Mouse (Mus musculus) gastrocnemius, adult 8-10 months (tissue): ENCODE results near the gene Hddc3. TPM values are rescaled to one million over a fixed set of nuclear protein-coding genes. Genes with fewer than 3 reads are reported as not detected.

Source experiments
- DNase-seq, 2 experiments: peaks; one replicate each; pipeline ENCODE4 v3.0.0; 2022; ENCODE audit warnings: low spot score in 2 of 2
- total RNA-seq, 4 experiments: library from RNA; stranded (reverse); gene quantifications; 2 replicates each; pipeline ENCODE4 v1.2.4; 2022

Gene Hddc3
- total RNA-seq, 4 experiments from 2014 or later, result 22.9 to 26.1 (median 24.6) TPM

GRCm38 (mm10) chr7:80331433-80331832, 11.5 kb upstream of the Hddc3 start:
- DNase-seq, result no peak

GRCm38 (mm10) chr7:80334848-80335247, 8.1 kb upstream of the Hddc3 start:
- DNase-seq, result no peak

GRCm38 (mm10) chr7:80336932-80337331, 6.0 kb upstream of the Hddc3 start:
- no peak for DNase-seq

GRCm38 (mm10) chr7:80339371-80339770, 3.5 kb upstream of the Hddc3 start:
- DNase-seq, result peak in 1 of 2 experiments; percentile 40

DNA sequence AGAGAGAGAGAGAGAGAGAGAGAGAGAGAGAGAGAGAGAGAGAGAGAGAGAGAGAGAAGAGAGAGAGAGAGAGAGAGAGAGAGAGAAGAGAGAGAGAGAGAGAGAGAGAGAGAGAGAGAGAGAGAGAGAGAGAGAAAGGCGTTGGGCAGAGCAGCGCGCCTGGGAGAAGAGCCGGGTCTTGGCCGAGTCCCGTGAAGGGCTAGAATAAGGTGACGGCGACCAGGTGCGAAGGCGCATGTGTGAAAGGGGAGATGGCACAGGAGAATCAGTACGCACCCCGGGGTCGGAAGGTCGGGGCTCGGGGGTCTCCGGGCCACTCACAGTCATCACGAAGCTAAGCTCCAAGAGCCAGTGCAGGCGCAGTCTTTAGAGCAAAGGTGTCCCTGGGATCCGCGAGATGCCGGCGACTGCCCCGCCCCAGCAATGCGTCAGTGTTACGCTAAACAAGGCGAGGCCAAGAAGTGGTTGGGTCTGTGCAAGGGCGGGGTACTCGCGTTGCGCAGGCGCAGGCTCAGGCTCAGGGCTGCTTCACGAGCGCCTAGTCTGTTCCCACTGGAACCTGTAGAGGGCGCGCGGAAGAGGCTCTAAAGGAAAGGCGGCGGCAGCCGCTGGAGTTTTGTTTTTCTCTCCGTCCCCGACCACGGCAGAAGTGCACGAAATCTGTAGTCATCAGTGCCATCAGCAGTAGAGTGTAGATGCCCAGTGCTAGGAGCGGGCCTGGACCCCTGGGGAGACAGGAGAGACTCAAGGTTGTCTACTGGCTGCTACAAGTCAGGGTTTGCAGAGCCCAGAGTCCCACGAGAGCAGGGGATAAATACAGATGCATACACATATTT, 2.9 kb upstream of the Hddc3 start:
- peak; percentile 95 to 97 for DNase-seq

DNA sequence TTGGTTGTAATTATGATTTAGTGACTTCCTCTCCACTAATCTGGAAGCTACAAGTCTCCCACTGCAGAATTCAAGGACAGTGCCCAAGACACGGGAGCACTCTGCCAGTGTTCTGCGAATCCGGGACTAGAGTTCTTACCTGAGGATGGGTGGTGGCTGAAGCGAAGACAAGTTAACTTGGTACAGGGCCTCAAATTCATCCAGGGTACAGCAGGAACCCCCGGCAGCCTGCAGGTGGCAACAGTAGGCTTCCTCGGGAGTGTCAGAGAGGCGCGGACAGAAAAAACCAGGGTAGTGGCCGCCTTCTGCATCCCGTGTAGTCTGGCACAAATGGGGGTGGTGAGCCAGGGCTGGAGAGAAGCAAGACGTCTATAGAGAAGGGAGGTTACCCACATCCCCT, 2.1 kb upstream of the Hddc3 start, which contains the start of gene Unc45a:
Gene Unc45a (minus strand): TSS at position 213 of the 400 bp plus-strand sequence.
- DNase-seq, result peak; percentile 63 to 65

- DNase-seq, result no peak
These were observed 1.1 kb upstream of the Hddc3 start for GRCm38 (mm10) chr7:80341793-80342192.

- DNase-seq, result no peak
These were observed 540 bp downstream of the Hddc3 start for GRCm38 (mm10) chr7:80343270-80344018.

DNA sequence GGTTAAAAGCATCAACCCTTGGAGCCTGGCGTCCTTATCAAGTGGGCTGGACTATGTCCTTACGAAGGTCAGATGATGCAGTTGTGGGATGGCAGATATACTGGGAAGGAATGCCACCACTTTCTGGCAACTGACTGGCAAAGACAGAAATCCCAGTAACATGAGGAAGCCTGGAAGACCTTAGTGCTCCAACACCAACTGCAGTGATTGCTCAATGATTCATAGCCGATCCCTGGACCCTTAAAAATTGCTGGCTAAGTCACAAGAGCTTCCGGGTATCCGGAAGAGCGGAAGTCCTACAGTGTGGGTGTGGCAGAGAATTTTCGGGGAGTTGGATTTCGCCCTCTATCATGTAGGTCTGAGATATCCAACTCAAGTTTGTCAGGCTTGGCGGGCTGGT, 3.3 kb downstream of the Hddc3 start:
- DNase-seq, result no peak

DNA sequence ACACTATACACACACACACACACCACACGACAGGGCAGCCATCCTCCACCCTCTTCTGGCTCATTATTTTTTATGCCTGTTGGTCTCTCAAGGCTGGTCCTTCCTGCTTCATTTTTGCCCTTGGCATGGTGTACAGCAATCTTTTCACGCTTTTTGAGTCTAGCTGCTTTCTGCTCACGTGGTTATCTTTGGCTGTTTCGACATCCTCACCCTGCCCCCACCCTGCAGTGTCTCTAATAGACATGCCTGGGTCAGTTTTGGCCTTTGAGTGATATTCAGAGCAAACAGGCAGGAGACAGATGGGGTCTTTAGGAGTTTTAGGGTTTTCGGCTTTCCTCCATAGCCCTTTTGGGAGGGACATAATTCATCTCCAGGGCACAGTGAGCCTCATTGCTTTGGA, 3.9 kb downstream of the Hddc3 start:
- no peak for DNase-seq

DNA sequence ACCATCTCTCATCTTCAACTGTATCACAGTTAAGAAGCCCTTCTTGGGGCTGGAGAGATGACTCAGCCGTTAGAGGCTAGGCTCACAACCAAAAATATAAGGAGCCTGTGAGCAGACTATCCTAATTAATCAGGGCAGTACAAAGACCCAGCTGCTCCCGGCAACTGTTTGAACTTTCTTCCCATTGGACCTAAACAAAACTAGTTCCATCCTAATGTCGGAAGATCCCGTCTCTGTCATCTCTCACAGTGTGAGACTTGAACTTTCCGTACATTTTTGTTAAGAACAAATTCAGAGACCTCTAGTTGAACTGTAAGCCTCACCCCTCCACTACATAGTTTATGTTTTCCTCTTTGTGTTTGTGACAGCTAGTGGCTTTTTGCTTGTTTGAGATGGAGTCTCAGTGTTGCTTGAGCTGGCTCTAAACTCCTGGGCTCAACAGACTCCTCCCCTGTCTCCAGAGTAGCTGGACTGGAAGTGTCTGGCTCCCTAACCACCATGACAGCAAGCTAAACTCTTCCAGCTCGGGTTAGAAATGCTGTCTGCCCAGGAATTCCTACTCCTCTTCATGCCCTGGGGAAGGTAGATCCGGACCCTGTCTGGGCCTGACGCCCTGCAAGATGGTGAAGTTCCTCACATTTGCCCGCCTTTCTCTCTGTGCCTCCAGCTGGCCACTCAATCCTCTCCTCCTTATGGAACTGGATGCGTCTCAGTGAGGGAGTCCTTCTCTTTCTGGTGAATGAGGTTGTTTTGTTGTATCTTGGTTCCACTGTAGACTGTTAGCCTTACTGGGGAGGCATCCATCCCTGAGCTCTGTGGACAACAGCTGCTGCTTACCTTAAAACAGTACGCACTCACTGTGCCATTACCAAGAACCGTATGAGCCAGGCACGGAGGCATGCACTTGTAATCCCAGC, 5.0 kb downstream of the Hddc3 start:
- DNase-seq, result no peak

DNA sequence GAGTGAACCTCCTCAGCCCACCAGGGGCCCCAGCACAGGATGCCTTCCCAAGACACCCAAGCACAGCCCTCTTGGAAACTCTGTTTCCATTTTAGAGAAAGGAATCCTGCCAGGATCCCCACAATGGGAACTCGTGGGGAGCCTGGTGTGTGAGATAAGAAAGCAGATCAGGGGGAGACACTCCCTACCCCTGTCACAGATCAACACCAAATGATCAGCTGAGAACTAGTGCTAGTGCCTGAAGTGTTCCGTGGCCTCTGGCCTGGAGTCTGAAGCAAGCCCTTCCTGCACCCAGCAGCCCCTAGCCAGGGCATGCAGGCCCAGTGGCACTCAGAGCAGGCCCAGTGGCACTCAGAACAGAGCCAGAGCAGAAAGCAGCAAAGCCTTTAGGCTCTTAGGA, 7.9 kb downstream of the Hddc3 start:
- DNase-seq, result no peak

GRCm38 (mm10) chr7:80352920-80353319, 10.0 kb downstream of the Hddc3 start:
- DNase-seq, result peak; percentile 61 to 76

DNA sequence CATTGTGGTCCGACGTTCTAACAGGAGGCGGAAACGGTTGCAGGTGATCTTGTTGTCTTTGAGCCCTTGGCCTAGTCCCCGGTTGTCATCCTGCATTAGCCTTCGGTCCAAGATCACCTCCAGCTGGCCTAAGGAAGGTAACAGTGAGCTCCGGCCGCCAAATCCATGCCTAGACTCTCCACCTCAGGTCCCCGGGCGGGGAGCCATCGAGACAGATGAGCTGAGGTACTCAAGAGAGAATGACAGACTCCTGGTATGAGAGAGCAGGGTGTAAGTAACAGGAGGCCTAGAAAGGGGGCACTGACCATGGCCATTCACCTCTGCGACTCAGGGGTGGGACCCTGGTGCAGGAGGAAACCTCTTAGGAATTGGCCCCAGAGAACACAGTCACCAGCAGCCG, 13.4 kb downstream of the Hddc3 start:
- DNase-seq, result no peak

- DNase-seq, result no peak
These were observed 14.3 kb downstream of the Hddc3 start for GRCm38 (mm10) chr7:80357156-80357555.

DNA sequence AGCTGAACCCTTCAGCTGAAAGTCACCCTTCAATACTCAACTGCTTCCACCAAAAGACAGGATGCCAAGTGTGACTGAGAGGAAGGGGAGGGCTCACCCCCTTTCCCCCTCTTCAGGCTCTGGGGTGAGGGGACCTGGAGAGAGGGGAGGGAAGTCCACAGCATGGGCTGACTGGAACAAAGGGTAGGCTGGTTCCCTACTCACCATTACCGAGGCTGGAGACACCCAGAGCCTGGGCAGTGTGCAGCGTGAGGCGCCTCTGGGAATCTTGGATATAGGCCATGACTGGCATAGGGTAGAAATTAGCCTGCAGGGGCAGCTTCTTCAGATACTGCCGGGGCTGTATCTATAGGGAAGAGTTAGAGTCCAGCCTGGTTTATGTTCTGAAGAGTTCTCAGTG, 15.1 kb downstream of the Hddc3 start:
- DNase-seq, result no peak

DNA sequence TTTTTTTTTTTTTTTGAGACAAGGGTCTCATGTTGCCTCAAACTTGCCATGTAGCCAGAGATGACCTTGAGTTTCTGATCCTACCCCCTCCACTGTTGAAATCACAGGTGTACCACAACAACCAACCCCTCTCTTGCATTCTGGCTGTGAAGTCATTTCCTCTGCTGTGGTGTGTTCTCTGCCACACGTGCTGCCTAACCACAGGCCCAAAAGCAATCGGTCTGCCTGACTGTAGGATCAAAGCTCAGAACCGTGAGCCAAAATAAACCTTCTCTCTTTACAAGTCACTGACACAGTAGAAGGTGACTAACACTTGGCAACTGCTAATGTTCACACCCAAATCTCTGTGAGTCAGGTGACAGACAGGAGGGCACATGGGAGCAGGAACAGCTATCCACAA, 17.5 kb downstream of the Hddc3 start:
- no peak for DNase-seq

GRCm38 (mm10) chr7:80365759-80366158, 22.9 kb downstream of the Hddc3 start:
- peak; percentile 37 to 45 for DNase-seq

DNA sequence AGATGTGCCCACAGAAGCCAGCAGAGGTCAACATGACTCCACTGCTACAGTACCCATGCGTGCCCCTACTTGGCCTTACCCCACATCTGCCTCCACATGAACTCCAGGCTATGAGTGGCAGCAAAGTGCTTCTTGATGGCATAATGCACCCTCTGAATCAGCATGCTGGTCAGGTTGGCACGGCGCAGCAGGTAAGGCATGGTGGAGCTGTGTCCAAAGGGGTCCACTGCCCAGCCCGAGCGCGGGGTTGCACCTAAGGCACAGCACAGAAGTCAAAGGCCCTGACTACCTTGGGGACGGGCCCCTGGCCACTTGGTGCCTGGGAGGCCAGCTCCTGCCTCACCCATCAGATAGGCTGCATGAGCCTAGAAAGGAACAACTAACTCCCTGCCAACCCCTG, 24.3 kb downstream of the Hddc3 start:
- DNase-seq, result no peak

DNA sequence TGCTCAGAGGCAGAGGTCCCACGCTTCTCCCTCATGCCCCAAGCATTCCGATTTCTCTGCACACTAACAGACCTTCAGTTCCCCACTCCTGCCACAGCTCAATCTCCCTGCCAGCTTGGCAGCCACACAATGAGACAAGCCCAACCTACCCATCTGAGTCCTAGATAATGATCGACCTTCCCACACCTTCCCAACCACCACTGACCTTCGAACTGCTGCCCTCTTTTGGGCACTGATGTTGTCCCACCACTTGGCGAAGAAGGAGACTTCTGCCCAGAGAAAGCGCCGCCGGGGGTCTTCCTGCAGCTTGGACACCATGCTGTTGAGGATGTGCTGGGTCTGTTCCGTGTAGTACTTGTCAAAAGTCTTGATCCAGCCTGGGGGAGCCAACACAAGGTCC, 25.1 kb downstream of the Hddc3 start:
- no peak for DNase-seq

DNA sequence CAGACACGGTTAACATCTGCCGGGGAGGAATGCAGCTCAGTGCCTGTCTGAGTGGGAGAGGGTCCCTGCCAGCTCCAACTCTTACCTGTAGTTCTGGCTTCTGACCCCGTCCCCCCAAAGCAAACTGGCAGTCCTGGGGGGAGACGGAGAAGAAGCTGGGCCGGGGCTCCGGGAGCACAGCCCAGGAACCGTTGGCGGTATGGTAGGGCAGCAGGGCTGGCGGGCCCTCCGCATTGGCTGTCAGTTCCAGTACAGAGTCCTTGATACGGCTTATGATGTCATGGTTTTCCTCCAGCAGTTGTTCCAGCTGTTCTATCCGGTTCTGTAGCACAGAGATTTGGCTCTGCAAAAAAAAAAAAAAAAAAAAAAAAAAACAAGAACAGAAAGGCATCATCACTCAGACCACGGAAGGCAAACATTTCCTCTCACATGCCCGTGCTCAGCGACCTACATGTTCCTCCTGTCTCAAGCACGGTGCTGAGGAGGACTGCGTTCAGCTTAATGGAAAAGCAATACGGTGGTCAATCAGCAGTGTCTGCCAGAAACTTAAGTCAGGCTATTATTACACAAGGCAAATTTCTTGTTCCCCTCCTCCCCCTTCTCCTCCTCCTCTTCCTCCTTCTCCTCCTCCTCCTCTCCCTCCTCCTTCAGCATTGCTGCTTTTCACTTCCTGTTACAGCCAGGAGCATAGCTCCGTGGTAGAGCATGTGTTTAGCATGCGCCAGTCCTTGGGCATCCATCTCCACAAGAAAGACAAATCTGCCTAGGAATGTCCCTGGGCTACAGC, 25.9 kb downstream of the Hddc3 start:
- DNase-seq, result no peak
